In genomic region chr7:46315692-46316091, GRCm38 (mm10) we compare ENCODE assay signal across 19 mouse cellular contexts.
DNase-seq lines count a peak whose midpoint lies in the region; ATAC-seq and TF ChIP-seq lines count a peak whose summit lies in the region.
"Had no signal": no experiment of that assay in that cellular context is flagged by ENCODE, and none has a peak within 500 bp of the region (broad histone marks: within the 10 kb centered on the region; RNA-seq: fewer than 3 reads in every experiment).

No protein-coding gene starts in this region.

- DNase-seq in left cerebral cortex, postnatal 4 days = peak; percentile 18
- DNase-seq in left cerebral cortex, postnatal 10 days (ENCODE audit: extremely low spot score in 1 of 2, low spot score in 2 of 2) = no peak
- DNase-seq in cerebellum, postnatal 10 days = peak; percentile 52 to 65
- DNase-seq in gastrocnemius, adult 18-20 months (ENCODE audit: low spot score) = peak; percentile 75
- DNase-seq in urinary bladder, postnatal 25 days (ENCODE audit: low spot score) = no peak
- DNase-seq in frontal cortex, postnatal 25 days (ENCODE audit: low spot score in 2 of 2) = no peak
- DNase-seq: adrenal gland, postnatal 36 days; B cell, adult 2 months; embryo, embryonic 11 days; kidney, adult 2 months; kidney, postnatal 10 days; thymus, postnatal 25 days had no signal

- H3K27me3 ChIP-seq in myocyte (ENCODE audit: control insufficient read depth, insufficient read depth, insufficient read length) = no peaks in the 10 kb centered on the region
- no peaks in the 10 kb centered on the region for H3K27me3 ChIP-seq in intestine, postnatal 0 days (replicated peaks; ENCODE audit: control insufficient read depth, insufficient read depth, low read length)
- H3K27me3 ChIP-seq: limb, embryonic 12.5 days; midbrain, embryonic 13.5 days had no signal

- intact Hi-C loops in left cerebral cortex, postnatal 4 days (cut with DNase I) = no loop called here
- intact Hi-C loops in left cerebral cortex, postnatal 10 days (cut with DNase I) = no loop called here

- H3K4me3 ChIP-seq in myocyte = no peak overlapping the region
- no peak overlapping the region for H3K4me3 ChIP-seq in intestine, postnatal 0 days (ENCODE audit: low read depth, low read length)
- H3K4me3 ChIP-seq: layer of hippocampus, adult 2 months; left cerebral cortex, adult 2 months; limb, embryonic 12.5 days; midbrain, embryonic 13.5 days had no signal

- peak overlapping the region; percentile 58 for H3K4me2 ChIP-seq in myocyte (ENCODE audit: low read depth)
- no peak overlapping the region for H3K4me2 ChIP-seq in intestine, postnatal 0 days (replicated peaks; ENCODE audit: low read depth)
- H3K4me2 ChIP-seq: limb, embryonic 12.5 days; midbrain, embryonic 13.5 days had no signal

- no peaks in the 10 kb centered on the region for H3K4me1 ChIP-seq in intestine, postnatal 0 days (replicated peaks; ENCODE audit: control insufficient read depth, insufficient read depth, low read length)

- no peak for TF ChIP-seq CTCF in intestine, postnatal 0 days (IDR thresholded peaks at IDR 0.05; ENCODE audit: low read depth)

- ATAC-seq in intestine, postnatal 0 days = no peak

- H3ac ChIP-seq in myocyte (ENCODE audit: control insufficient read depth, insufficient read length) = no peak overlapping the region

- no peak for TF ChIP-seq POLR2A in myocyte (IDR thresholded peaks at IDR 0.05; ENCODE audit: insufficient read length, low read depth)

- no peaks in the 10 kb centered on the region for H3K36me3 ChIP-seq in myocyte (ENCODE audit: control insufficient read depth, insufficient read depth)
- H3K36me3 ChIP-seq in intestine, postnatal 0 days (ENCODE audit: control insufficient read depth, insufficient read depth) = no peaks in the 10 kb centered on the region
- H3K36me3 ChIP-seq: limb, embryonic 12.5 days; midbrain, embryonic 13.5 days had no signal

- no peaks in the 10 kb centered on the region for H3K79me2 ChIP-seq in myocyte (ENCODE audit: control insufficient read depth, insufficient read depth)

- 69% methylated on average over 4 of the region's 4 CpGs for WGBS in intestine, postnatal 0 days

- H3K9me3 ChIP-seq in intestine, postnatal 0 days (ENCODE audit: control insufficient read depth) = no peaks in the 10 kb centered on the region
- H3K9me3 ChIP-seq: limb, embryonic 12.5 days; midbrain, embryonic 13.5 days had no signal

- no peak overlapping the region for H3K27ac ChIP-seq in intestine, postnatal 0 days (ENCODE audit: low read depth, low read length)
- H3K27ac ChIP-seq: layer of hippocampus, adult 2 months; left cerebral cortex, adult 2 months; limb, embryonic 12.5 days; liver, embryonic 14.5 days; midbrain, embryonic 13.5 days had no signal

- no peak overlapping the region for H3K9ac ChIP-seq in intestine, postnatal 0 days (ENCODE audit: low read depth, low read length)
- H3K9ac ChIP-seq: limb, embryonic 12.5 days; liver, embryonic 14.5 days; midbrain, embryonic 13.5 days had no signal

TF ChIP-seq in myocyte, 11 proteins besides CTCF, POLR2A, EP300 and RAD21:
- no peak for TF ChIP-seq MAX (IDR thresholded peaks at IDR 0.05; ENCODE audit: low read depth)
- TF ChIP-seq MYOD1 (IDR thresholded peaks at IDR 0.05; ENCODE audit: control insufficient read depth in 1 of 3, insufficient read length in 2 of 3, low read depth in 2 of 3) = peak; percentile 94 to 97 (median 94)
- TF ChIP-seq POLR2AphosphoS2 (IDR thresholded peaks at IDR 0.05; ENCODE audit: insufficient read length, low read depth) = no peak
- TF ChIP-seq REST (IDR thresholded peaks at IDR 0.05; ENCODE audit: insufficient read depth, insufficient read length) = no peak
- TF ChIP-seq USF1 (IDR thresholded peaks at IDR 0.05; ENCODE audit: low read depth) = no peak
- TF ChIP-seq E2F4 (IDR thresholded peaks at IDR 0.05; ENCODE audit: insufficient read depth) = no peak
- TF ChIP-seq TCF3 (IDR thresholded peaks at IDR 0.05; ENCODE audit: insufficient read length, low read depth) = no peak
- no peak for TF ChIP-seq SRF (IDR thresholded peaks at IDR 0.05; ENCODE audit: control insufficient read depth, insufficient read length, low read depth)
- peak; percentile 4 to 64 (median 38) for TF ChIP-seq MYOG (IDR thresholded peaks at IDR 0.05; ENCODE audit: control insufficient read depth in 1 of 3, insufficient read depth in 1 of 3, insufficient read length in 2 of 3, low read depth in 2 of 3)

Comparison
In these comparisons a context has a peak if more than half of its experiments do, and no peak if none do; other contexts are left out.
1. DNase-seq: peak in left cerebral cortex, postnatal 4 days (single experiment), cerebellum, postnatal 10 days (2 of 2) and gastrocnemius, adult 18-20 months (single experiment); none in left cerebral cortex, postnatal 10 days (0 of 2), urinary bladder, postnatal 25 days (single experiment) and frontal cortex, postnatal 25 days (0 of 2).